Mouse (Mus musculus) 416B (cell line): ENCODE results near the gene E330021D16Rik.

Experiments
- DNase-seq: peaks from one replicate; pipeline ENCODE4 v3.0.0; 2011; ENCODE audit warnings: low read depth

The E330021D16Rik gene

DNA sequence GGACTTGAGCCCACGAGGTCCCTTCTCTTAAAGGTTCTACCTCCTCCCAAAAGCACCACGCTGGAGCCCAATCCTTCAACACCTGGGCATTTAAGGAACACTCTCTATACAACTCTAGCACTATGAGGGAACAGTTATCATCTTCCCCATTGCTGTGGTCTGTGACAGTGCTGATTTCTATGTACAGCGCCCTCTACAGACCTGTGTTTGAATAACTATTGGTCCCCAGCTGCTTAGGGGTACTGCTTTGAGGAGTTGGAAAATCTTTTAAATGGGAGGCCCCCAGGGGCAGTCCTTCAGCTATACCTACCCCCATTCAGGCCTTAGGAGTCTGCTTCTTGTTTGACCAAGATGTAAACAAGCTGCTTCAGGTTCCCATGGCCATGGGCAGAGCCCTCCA lies 5.7 kb upstream of the E330021D16Rik start:
- DNase-seq, result peak; percentile 66

DNA sequence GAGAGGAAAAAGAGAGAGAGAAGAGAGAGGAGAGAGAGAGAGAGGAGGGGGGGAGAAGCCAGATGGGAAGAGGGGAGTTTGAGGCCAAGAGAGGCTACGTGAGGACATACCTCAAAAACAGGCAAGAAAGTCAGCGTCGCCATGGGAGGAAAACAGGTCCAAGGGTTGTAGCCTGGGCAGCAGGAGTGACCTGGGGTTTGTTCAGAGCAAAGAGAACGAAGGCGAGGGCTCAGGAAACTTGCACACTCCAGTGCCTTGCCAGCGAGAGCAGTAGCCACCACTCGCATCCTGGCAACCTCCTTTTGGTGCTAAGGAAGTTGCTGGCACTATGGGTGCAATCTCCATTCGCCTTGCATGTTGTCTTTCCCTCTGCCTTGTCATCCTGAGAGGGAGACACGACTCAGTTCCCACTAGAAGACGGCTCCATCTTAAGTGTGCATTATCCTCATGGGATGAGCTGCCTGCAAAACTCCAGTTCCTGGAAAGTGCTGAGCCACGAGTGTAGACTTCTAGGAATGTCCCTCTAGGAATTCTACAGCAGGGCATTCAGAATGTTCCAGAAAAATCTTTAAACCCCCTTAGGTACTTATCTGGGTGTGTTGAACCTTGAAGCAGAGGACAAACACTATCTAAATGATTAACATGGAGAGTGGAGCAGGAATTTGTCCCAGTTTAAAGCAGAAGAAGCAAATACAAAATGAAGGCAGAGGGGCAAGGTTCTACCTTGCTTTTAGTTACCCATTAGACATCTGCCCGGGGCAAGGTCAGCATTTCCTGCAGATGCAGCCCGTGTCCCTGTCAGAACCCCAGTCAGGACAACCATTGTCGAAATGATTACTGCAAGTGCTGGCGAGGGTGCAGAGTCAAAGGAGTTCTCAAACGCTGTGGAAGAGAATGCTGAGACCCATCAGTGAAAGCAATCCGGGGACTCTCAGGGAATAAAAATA lies 3.8 kb upstream of the E330021D16Rik start:
- no peak for DNase-seq

DNA sequence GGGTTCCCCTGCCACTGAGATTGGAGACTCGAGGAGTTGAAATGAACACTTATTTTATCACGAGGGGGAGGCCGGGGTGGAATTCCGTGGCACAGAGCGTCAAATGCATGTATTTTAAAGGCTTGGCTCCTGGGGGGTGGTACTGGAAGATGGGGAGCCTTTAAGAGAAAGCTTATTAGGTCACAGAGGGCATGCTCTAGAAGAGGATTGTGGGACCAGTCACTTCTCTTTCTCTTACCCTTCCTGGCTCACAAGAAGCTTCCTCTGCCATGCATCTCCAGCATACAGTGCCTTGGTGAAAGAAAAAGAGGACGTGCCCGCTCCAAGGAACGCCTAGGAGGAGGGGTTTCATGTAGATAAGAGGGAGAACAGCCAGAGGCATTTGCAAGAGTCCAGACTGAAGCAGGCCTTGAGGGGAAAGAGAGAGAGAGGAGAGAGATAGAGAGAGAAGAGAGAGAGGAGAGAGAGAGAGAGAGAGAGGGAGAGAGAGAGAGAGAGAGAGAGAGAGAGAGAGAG lies 3.0 kb upstream of the E330021D16Rik start:
- peak; percentile 41 for DNase-seq

DNA sequence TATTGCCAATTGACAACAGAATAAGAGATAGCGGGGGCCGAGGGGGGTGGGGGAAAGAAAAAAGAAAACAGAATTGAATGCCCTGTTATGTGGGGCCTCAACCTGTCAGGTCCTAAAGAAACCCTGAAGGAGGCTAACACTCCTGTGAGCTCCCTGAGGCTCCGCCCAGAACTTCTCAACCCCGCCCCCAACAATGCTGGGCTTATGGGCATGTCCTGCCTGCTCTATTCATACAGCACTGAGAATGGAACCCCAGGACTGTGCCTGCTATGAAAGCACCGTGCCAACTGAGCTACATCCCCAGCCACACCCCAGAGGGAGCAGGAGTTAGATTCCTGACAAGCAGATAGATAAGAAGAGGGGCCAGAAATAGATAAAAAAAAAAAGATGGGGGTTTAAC lies 2.5 kb upstream of the E330021D16Rik start:
- DNase-seq, result peak; percentile 29

- DNase-seq, result no peak
Observed at GRCm38 (mm10) chr6:136413856-136414362, 1.5 kb downstream of the E330021D16Rik start.

DNA sequence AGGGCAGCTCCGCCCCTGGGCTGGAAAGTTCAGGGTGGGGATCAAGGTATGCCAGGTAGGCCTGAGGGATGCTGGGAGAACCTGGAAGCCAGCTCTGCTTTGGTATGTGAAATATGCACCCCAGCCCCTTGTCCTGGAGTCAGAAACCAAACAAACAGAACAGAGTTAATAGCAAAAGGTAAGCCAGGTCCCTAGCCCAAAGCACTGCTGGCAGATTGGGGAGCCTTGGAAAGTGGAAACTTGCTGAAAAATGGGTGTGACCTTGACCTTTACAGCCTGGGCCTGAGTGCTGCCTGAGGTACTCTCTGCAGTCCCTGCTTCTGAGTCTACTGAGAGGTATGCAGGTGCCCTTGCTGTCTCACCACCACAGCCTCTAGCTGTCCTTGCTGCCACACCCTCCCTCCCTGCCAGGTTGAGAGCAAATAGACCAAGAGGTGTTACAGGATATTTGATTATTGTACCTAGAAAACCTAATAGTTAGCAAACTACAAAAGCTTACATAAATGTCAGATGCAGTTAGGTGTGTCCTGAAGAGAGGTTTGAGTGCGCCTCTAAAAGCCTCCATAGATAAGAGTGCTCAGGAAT lies 7.7 kb downstream of the E330021D16Rik start:
- no peak for DNase-seq

- no peak for DNase-seq
Observed at GRCm38 (mm10) chr6:136396860-136397259, 18.5 kb downstream of the E330021D16Rik start.

DNA sequence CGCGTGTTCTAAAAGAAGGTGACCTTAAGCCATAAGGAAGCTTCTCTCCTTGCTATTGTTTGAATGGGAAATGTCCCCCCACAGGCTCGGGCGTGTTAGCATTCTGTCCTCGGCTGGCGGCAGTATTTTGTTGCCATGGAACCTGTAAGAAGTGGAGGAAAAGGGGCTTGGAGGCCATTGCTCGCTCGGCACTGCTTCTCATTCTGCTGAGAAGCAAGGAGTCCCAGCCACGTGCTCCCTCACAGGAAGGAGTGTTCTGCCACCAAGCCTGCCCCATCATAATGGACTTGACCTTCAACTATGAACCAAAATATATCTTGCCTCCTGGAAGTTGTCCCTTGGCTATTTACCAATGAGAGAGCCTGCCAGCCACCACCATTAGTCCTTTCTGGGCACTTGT lies 25.1 kb downstream of the E330021D16Rik start:
- no peak for DNase-seq

GRCm38 (mm10) chr6:136385287-136385686 lies 30.1 kb downstream of the E330021D16Rik start:
- peak; percentile 29 for DNase-seq

- no peak for DNase-seq
Observed at GRCm38 (mm10) chr6:136383218-136383617, 32.2 kb downstream of the E330021D16Rik start.

DNA sequence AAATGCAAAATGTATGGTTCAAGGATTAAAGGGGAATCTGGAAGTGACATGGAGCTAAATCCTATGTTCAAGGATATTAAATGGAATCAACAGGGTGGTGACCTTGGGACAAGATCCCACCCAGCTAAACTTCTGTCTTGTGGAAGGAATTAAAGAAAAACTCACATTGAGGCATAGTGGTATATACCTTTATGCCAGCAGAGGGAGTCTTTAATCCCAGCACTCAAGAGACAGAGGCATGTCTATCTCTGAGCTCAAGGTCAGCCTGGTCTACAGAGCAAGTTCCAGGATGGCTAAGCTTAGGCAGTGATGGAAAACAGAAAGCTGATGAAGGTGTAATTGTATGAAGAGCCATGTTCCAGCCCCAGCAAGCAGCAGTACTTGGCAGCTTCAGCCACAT lies 39.3 kb downstream of the E330021D16Rik start:
- DNase-seq, result peak; percentile 38

GRCm38 (mm10) chr6:136364430-136365098 lies 50.8 kb downstream of the E330021D16Rik start:
- DNase-seq, result no peak

DNA sequence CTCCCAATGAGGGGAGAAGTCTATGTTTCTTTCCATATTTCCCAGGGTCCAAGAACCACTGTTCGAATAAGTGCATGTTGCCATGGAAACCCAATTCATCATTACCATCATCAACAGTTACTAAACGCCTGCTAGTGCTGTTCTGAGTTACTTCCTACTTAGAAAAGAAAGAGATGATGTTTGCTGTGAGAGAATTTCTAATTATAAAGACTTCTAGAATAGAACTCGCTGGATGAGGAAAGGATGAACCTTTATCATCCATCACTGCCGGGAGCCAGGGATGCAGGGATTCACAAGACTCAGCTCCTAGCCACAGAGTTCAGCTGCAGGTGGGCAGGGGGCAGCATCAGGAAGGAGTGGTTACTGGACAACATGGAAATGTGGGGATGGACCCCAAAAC lies 51.4 kb downstream of the E330021D16Rik start:
- no peak for DNase-seq

DNA sequence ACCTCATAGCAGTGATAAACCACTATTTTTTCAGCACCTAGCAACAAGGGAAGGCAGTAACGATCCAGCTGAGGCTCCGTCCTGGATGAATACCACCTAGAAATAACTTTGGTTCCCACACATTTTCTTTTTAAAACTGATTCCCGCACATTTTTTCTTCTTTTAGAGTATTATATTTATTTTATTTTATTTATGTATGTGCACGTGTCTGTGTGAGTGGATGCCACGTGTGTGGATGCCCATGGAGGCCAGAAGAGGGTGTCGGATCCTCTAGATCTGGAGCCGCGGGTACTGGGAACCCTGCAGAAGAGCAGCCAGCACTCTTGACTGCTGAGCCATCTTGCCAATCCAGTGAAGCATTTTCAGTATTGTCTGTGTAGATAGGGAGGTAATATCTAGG lies 52.1 kb downstream of the E330021D16Rik start:
- DNase-seq, result no peak

GRCm38 (mm10) chr6:136358471-136358870 lies 56.9 kb downstream of the E330021D16Rik start:
- DNase-seq, result no peak

DNA sequence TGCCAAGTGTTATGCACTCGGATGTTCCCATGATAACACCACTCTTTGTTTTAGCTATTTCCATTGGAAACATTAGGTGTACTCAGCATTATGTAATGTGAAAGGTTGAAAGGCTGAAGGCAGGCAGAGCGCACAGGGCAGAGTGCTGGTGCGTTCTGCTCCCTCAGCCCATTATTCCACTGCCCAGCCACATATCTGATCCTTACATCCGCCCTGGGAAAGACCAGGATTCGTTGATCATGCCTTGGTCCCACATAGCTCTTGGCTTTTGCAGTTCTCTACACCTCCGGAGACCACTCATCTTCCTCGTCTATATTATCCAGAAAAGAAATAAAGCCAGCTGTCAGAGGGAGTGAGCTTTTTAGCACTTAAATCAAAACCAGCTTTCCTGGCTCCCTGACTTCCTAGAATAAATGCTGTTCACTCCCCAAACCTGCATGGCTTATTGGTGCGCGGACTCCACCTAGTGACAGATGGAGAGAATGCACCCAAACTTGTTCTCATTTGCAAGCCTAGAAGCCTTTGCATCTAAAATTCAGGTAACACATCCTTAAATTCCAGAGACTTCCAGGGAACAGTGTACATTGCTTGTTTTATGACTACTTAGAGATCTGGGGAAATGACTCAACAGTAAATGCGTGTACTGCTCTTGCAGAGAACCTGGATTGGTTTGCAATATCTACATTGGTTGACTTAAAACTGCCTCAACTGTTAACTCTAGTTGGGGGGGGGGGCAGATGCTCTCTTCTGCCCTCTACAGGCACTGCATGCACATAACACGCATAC lies 61.8 kb downstream of the E330021D16Rik start:
- peak; percentile 66 for DNase-seq
